Mouse (Mus musculus): Measurements from ENCODE around the gene Cerkl. TPM values are rescaled to one million over a fixed set of nuclear protein-coding genes. Genes with fewer than 3 reads are reported as not detected.
A peak's percentile ranks its signal among the peaks of the same experiment; 100 is the strongest.

Gene Cerkl
- polyA plus RNA-seq, 1 experiment from 2014 or later, result 1.3 TPM

DNA sequence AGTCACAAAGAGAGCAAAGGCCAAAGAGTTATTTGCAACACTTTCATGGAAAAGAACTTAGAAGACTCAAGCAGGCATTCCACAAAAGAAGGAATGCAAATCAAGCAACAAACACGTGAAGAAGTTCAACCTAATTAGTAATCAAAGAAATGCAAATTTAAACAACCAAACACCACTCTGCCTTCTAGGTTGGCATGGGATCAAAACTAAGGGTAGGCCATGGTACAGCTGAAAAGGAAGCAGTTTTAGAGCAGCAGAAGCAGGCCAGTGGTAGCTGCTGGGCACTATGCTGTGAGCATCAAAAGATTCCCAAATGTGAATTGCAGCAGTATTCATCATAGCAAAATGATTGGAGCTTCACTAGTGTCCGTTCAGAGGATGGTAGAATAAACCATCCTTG lies 59.5 kb downstream of the Cerkl start:
- H3K27me3 ChIP-seq (ENCODE audit: poor library complexity, severe bottlenecking), result peaks cover 15% of the 10 kb centered on the region; the same call in 1 of the 2 replicates
- no peaks in the 10 kb centered on the region for H3K36me3 ChIP-seq (replicated peaks)
- H3K4me1 ChIP-seq, result peaks cover 24% of the 10 kb centered on the region
- 64% methylated on average over 2 of the region's 2 CpGs for WGBS
- no peak overlapping the region for H3K27ac ChIP-seq
- DNase-seq (ENCODE audit: extremely low spot score, low spot score), result no peak
- H3K9me3 ChIP-seq, result no peaks in the 10 kb centered on the region
- no peak overlapping the region for H3K4me3 ChIP-seq

DNA sequence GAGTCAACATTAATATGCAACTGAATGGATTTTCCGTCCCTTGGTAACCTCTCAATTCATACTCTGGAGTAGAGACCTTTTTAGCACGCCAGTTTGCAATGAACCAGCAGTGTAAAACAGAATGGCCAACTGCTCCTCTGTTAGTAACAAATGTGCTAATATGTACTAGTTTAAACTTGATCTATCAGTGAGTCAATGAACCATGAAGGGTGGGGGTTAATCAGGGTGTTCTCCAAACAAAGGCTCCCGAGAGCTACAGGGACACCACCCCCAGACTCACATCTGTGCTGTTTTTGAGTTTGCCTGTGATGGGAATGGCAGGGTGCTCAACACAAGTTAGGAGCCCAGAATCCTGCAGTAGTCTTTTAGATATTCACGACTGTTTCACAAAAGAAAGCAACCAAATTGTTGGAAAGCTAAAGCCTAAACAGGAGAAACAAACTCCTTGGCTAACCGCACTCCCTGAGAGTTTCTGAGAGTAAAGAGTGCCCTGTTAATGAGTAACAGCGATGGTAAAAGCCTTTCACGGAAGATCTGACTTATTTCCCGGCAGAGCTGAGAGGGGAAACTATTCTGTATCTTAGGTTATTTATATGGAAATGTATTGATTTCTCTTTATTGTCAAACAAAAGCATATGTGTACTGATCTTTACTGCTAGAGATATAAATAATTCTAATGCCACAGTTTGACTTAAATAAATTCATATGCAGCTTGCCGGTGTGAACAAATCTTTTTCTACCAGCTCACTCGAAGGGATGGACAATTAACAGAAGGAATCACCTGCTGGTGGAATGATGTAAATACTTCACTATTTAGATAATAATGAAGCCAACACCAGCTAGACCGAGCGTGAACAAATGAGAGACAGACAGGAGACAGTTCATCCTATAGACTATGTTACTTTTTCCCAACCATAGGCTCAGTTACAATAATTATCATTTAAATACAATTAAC lies 77.2 kb downstream of the Cerkl start:
- no peaks in the 10 kb centered on the region for H3K36me3 ChIP-seq (replicated peaks)
- peaks cover 19% of the 10 kb centered on the region for H3K4me1 ChIP-seq
- no peaks in the 10 kb centered on the region for H3K9me3 ChIP-seq
- peak; percentile 26 for DNase-seq (ENCODE audit: extremely low spot score, low spot score)
- peak overlapping the region; percentile 8; the same call in 1 of the 2 replicates for H3K4me3 ChIP-seq
- H3K27me3 ChIP-seq (ENCODE audit: poor library complexity, severe bottlenecking), result peaks cover 34% of the 10 kb centered on the region
- 33% methylated on average over 12 of the region's 12 CpGs for WGBS
- H3K27ac ChIP-seq, result 0 out of 2 replicates have a peak overlapping the region, but pooled peaks have one; percentile 58

DNA sequence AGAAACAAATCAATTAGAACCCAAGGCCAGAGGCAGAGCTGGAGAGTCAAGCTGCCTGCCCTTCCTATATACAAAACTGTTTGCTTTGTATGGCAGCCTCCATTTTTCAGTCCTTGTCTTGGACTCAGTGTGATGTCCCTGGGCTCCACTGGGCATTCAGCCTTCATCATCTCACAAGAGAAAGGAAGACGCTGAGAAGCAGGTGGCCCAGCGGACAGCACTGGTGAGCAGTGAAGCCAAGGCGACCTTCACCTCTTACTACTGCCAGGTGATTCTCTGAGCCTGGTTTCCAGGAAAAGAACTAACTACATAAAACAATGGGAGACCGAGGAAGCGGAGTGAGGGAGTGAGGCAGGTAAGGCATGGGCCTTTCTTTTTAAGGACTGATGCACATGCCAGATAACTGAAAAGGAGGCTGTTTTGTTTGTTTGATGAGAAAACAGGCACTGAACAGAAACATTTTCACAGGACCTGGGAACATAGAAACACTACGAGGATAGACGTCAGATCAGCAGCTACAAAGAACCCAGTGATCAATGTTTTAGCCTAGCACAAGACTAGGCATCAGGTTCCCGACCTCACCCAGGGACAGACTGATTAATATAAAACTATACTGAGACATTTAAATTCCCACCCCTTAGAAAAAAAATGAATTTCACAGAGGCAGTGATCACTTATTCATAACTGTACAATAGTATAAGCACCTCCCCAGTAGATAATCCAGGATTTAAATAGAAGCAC lies 78.1 kb downstream of the Cerkl start:
- Histone ChIP-seq H3K9me3 (no peaks in the 10 kb centered on the region), H3K27ac (peak overlapping the region; percentile 58; the same call in 1 of the 2 replicates), H3K36me3 (replicated peaks) (no peaks in the 10 kb centered on the region), H3K4me3 (peak overlapping the region; percentile 8; the same call in 1 of the 2 replicates), H3K4me1 (peaks cover 19% of the 10 kb centered on the region), H3K27me3 (ENCODE audit: poor library complexity, severe bottlenecking) (peaks cover 34% of the 10 kb centered on the region)
- WGBS, result 70% methylated on average over 8 of the region's 8 CpGs
- DNase-seq (ENCODE audit: extremely low spot score, low spot score), result no peak

DNA sequence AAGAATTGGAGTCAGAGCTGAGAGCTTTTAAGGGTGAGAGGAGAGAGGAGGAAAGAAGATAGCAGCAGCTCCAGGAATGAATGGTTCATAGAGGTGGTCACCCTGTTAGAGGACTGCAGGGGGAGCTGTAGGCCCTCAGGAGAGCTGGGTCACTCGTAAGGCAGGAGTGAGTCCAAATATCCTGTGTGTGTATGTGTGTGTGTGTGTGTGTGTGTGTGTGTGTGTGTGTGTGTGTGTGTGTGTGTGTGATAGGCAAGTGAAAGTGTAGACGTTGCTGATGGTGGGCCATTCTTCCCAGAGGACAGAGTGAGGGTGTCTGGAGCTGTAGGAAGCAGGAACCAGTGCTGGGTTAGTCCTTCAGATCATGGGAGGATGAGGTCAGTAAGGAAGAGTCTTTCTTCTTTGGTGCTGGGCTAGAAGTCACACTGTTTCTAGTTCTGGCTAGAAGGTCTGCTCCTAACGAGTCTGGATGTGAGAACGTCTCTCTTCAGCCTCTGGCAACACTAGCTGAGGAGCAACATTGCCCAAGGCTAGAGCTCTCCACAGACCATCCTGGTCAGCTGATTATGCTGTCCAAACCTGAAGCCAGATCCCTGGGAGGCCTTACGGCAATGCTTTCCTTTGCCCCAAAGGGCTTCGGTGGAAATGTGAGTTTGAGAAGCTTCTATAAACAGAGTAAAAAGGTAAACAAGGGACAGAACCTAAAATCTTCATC lies 83.9 kb downstream of the Cerkl start:
- H3K4me1 ChIP-seq, result peaks cover 11% of the 10 kb centered on the region
- no peaks in the 10 kb centered on the region for H3K9me3 ChIP-seq
- DNase-seq (ENCODE audit: extremely low spot score, low spot score), result no peak
- H3K27ac ChIP-seq, result no peak overlapping the region
- WGBS, result 54% methylated on average over 6 of the region's 6 CpGs
- H3K27me3 ChIP-seq (ENCODE audit: poor library complexity, severe bottlenecking), result peaks cover 19% of the 10 kb centered on the region; the same call in 1 of the 2 replicates
- no peak overlapping the region for H3K4me3 ChIP-seq
- no peaks in the 10 kb centered on the region for H3K36me3 ChIP-seq (replicated peaks)

DNA sequence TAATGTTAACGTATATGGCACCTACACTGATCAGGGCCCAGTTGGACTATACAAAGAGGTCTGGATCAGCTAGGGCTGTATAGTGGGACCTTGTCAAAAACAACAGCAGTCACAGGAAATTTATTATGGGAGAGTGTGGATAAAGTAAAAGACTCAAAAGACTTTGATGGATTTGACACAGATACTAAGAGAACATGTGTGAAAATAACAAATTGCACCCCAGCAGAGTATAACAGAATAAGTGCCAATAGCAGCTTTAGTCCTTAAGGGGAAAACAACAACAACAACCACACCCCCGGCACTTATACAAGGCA lies 84.5 kb downstream of the Cerkl start:
- Histone ChIP-seq H3K4me1 (peaks cover 15% of the 10 kb centered on the region), H3K27me3 (ENCODE audit: poor library complexity, severe bottlenecking) (peaks cover 19% of the 10 kb centered on the region; the same call in 1 of the 2 replicates), H3K4me3 (no peak overlapping the region), H3K27ac (no peak overlapping the region), H3K9me3 (no peaks in the 10 kb centered on the region), H3K36me3 (replicated peaks) (no peaks in the 10 kb centered on the region)
- 57% methylated on average over 2 of the region's 2 CpGs for WGBS
- DNase-seq (ENCODE audit: extremely low spot score, low spot score), result no peak

DNA sequence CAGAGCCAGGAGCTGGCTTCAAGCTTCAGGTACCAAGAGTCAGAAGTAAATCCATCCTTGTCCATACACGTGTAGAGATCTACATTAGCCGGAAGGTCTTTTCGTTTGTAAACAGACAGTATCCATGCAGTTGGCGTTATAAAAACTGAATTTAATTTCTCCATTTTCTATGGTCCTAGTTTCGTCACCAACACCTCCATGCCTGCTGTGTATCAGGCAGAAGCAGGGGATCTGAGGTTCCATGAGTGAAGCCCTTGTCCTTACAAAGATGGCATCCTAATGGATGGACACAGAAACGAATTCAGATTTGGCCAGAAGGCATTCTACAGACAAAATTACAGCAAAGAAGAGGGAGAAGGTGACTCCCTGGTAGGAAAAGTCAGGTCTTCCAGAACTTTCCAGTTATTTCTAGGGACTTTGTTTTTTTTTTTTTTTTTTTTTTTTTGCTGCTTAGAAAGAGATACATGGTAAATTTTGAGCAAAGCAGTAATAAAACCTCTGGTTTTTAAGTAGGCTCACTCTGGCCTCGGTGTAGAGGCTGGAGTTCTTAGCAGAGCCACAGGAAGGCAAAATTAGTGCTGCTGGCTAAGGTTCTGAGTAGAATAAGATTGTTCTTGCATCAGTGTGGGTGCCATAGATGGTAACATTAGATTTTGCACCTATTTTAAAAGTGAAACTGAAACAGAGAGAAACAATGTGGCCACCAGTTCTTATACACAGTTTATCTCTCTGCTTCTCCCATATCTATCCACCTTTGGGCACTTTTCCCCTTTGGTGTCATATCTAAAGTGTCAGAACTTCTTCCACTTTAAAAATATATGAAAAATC lies 85.0 kb downstream of the Cerkl start:
- peaks cover 16% of the 10 kb centered on the region; the same call in 1 of the 2 replicates for H3K27me3 ChIP-seq (ENCODE audit: poor library complexity, severe bottlenecking)
- H3K4me1 ChIP-seq, result peaks cover 15% of the 10 kb centered on the region
- DNase-seq (ENCODE audit: extremely low spot score, low spot score), result no peak
- no peak overlapping the region for H3K27ac ChIP-seq
- H3K9me3 ChIP-seq, result no peaks in the 10 kb centered on the region
- H3K36me3 ChIP-seq (replicated peaks), result no peaks in the 10 kb centered on the region
- WGBS, result 88% methylated on average over 7 of the region's 7 CpGs
- H3K4me3 ChIP-seq, result no peak overlapping the region

DNA sequence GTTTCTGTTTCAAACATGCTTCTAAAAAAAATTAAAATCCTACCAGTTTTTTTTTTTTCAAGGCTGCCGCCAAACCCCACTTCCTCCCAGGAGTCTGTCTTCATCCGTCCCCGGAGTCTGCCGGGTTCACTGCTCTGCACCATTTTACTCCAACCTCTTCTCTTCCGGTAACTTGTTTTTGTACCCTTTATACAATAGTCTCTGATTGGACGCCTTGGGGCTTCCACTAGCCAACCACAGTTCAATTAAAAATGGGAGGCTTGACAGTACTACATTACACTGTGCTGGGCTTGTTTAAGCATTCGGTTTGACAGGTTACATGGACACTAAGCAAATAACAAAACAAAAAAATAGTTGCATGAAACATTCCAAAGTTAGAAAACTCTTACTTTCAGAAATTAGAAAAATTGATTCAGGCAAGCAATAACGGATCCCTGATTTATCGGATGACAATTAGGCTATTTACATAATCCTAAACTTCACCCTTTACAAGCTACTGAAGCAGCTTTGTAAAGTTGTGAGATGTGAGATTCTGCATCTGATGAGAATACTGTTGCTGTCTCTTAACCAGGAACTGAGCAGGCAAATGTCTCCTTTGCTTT lies 85.8 kb downstream of the Cerkl start:
- Histone ChIP-seq H3K9me3 (no peaks in the 10 kb centered on the region), H3K27ac (no peak overlapping the region), H3K4me1 (peaks cover 15% of the 10 kb centered on the region), H3K27me3 (ENCODE audit: poor library complexity, severe bottlenecking) (peaks cover 10% of the 10 kb centered on the region; the same call in 1 of the 2 replicates), H3K4me3 (no peak overlapping the region), H3K36me3 (replicated peaks) (no peaks in the 10 kb centered on the region)
- DNase-seq (ENCODE audit: extremely low spot score, low spot score), result no peak
- 89% methylated on average over 9 of the region's 9 CpGs for WGBS

DNA sequence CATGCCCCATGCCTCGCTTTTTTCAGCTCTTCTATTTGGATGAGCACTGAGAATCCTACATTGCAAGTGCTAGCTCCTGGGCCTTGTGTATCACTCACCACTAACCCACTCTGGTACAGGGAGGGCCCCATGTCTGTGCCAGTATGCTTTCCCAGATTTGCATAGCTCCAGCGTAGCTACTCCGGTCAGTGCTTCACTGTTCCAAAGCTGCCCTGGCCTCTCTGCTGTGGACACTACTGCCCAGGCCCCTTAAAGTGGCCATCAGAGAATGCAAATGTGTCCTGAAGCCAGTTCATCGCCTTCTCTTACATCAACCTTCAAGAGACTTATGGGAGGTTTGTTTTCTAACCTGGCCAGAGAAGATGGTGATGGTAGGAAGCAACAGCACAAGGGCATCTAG lies 86.7 kb downstream of the Cerkl start:
- 84% methylated on average over 4 of the region's 4 CpGs for WGBS
- no peaks in the 10 kb centered on the region for H3K9me3 ChIP-seq
- DNase-seq (ENCODE audit: extremely low spot score, low spot score), result no peak

DNA sequence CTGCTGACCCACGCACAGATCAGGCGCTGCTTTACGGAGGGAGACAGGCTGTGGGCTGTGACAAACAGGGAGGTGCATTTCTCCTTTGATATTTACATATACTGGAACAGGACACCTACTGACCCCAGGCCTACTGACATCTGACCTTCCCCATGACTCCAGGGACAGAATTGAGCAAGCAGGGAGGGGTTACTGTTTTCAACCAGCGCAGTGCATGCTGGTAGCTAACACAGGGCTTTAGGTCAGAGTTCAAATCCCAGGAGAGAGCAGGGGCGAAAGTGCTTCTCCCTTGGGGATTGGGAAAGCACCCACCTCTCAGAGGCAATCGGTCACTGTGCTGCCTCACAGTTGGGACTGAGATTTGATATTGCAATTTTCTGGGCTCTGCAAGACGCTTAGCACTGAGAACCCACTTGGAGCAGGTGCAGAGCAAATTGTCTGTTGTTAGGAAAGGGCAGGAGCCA lies 87.5 kb downstream of the Cerkl start:
- peaks cover 15% of the 10 kb centered on the region for H3K4me1 ChIP-seq
- WGBS, result 69% methylated on average over 7 of the region's 7 CpGs
- H3K27me3 ChIP-seq (ENCODE audit: poor library complexity, severe bottlenecking), result no peaks in the 10 kb centered on the region
- H3K4me3 ChIP-seq, result no peak overlapping the region
- no peak for DNase-seq (ENCODE audit: extremely low spot score, low spot score)
- H3K36me3 ChIP-seq (replicated peaks), result no peaks in the 10 kb centered on the region
- H3K9me3 ChIP-seq, result no peaks in the 10 kb centered on the region
- no peak overlapping the region for H3K27ac ChIP-seq

More for the DNA sequence above, 86.7 kb downstream of the Cerkl start:
- Histone ChIP-seq H3K36me3 (replicated peaks) (no peaks in the 10 kb centered on the region), H3K27me3 (ENCODE audit: poor library complexity, severe bottlenecking) (peaks cover under 1% of the 10 kb centered on the region; the same call in 1 of the 2 replicates), H3K4me3 (no peak overlapping the region), H3K4me1 (peaks cover 15% of the 10 kb centered on the region), H3K27ac (no peak overlapping the region)

DNA sequence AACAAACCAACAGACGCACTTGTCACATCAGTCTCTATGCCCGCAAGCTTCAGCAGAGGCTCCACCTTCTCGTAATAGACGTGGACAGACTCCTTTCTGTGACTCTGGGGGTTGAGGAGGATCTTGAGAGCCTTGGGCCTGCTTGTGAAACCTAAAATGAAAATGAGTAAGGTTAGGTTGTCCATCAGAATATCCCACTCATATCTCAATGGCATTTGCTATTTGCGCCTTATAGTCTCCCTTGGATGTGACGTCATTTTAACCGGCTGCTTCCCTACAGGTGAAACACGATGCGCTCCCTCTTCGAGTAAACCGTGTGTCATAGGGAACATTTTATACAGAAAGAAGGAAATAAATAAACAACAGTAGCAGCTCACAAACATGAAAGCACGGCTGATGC lies 87.9 kb downstream of the Cerkl start:
- Histone ChIP-seq H3K27me3 (ENCODE audit: poor library complexity, severe bottlenecking) (no peaks in the 10 kb centered on the region), H3K4me3 (no peak overlapping the region), H3K27ac (no peak overlapping the region), H3K4me1 (peaks cover 19% of the 10 kb centered on the region), H3K36me3 (replicated peaks) (no peaks in the 10 kb centered on the region), H3K9me3 (no peaks in the 10 kb centered on the region)
- WGBS, result 87% methylated on average over 12 of the region's 12 CpGs
- DNase-seq (ENCODE audit: extremely low spot score, low spot score), result no peak

Measured in forebrain, embryonic 10.5 days (tissue).